Mouse (Mus musculus) kidney, adult 2 months (tissue): ENCODE data around the gene Pmm1.

Source experiments
- CTCF ChIP-seq: fragments of 200-500 bp; conservative IDR thresholded peaks from 2 replicates; pipeline ENCODE4 v1.5.1; 2011; ENCODE audit warnings: low read depth, mild to moderate bottlenecking, control low read depth, low read length, moderate library complexity, mixed read lengths; ENCODE audit not compliant: insufficient read depth, insufficient read length
- POLR2A ChIP-seq: fragments of 200-500 bp; IDR thresholded peaks from one replicate; pipeline ENCODE4 v1.6.1; 2011; ENCODE audit warnings: low read depth, low read length, control low read depth

- TF ChIP-seq POLR2A (no peak), CTCF (no peak)
These were observed 24.7 kb downstream of the Pmm1 start for GRCm38 (mm10) chr15:81935869-81936637.
